Mouse (Mus musculus) frontal cortex, postnatal 36 days (tissue): ENCODE measurements around the gene Ints6l.
"Not testable (repeated sequence)": the region's sequence is repeated elsewhere in the genome, so short reads cannot be mapped to it uniquely, and the experiment has no call there.

Source experiments
- DNase-seq, 2 experiments: peaks; one replicate each; pipeline ENCODE4 v3.0.0; 2022; ENCODE audit warnings: low spot score in 2 of 2

The Ints6l gene

GRCm38 (mm10) chrX:56524442-56524841 is 69.8 kb downstream of the Ints6l start, which contains the start of gene Gm10477:
TSS of gene Gm10477 (plus strand) at chrX:56524742.
- not testable (repeated sequence) for DNase-seq

- peak; percentile 44 to 76 for DNase-seq
Observed at GRCm38 (mm10) chrX:56531266-56531665, 76.6 kb downstream of the Ints6l start.

- peak; percentile 9 to 24 for DNase-seq
Observed at GRCm38 (mm10) chrX:56537162-56537561, 82.5 kb downstream of the Ints6l start.

- DNase-seq = no peak
Observed at GRCm38 (mm10) chrX:56549506-56549905, 94.8 kb downstream of the Ints6l start, which contains the start of gene Gm648. TSS of gene Gm648 (minus strand) at chrX:56549606.

GRCm38 (mm10) chrX:56553584-56553983 is 98.9 kb downstream of the Ints6l start:
- no peak for DNase-seq
